Mouse (Mus musculus) adrenal gland, adult 2 months (tissue): Measurements from ENCODE around the gene Irak4. TPM values are rescaled to one million over a fixed set of nuclear protein-coding genes. Genes with fewer than 3 reads are reported as not detected.

Experiments used
- DNase-seq: peaks from one replicate; pipeline ENCODE4 v3.0.0; 2021
- polyA plus RNA-seq: library from polyadenylated mRNA; depleted of rRNA; stranded (reverse); fragments of >200 nt; gene quantifications from 2 replicates; pipeline ENCODE4 v1.2.3, GENCODE M21; 2012; rRNA removed
- total RNA-seq, 2 experiments: library from RNA; stranded (reverse); gene quantifications; 2 replicates each; pipeline ENCODE4 v1.2.3; 2021

Gene Irak4
- total and polyA plus RNA-seq, 3 experiments: 8.6 to 18.6 (median 13.4) TPM

DNA sequence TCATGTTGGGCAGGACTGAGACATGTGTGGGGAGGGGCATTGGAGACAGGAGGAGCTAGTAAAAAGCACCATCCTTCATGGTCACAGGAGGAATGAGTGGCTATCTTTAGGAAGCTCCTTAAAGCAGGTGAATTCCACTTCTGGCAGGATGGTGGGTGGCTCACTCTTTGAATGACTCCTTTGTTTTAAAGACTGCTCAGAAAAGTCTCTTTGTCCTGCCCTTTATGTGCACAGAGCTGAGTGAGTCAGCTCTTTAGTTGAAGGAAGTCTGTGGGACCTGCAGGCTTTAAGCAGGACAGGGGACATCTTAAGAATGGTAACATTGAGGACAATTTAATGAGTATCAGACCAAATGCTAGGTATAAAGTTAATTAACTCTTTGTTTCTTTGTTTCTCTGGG lies 77.5 kb downstream of the Irak4 start:
- no peak for DNase-seq

- no peak for DNase-seq
Measured at GRCm38 (mm10) chr15:94628463-94628829, 85.0 kb downstream of the Irak4 start.

GRCm38 (mm10) chr15:94628830-94629601 lies 85.6 kb downstream of the Irak4 start, which contains the start of gene Tmem117:
TSS of gene Tmem117 (plus strand) at chr15:94629232.
- DNase-seq: peak; percentile 75

DNA sequence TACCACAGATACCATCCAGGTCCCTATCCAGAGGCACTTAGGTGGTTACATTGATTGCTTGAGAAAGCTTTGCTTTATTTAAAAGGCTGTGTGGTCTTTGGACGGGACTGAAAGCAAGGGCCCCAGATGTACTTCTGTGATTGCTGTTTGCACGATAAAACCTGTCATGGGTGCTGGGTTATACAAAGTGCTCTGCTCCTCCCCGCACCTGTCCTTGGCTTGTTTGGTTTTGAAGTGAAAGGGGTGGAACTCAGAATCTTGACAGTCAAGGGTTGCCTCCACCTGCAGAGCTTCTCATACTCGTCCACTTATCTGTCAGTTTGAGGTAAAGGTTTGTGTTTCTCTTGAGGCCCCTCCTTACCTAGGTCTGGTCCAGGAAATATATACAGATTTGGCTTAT lies 87.1 kb downstream of the Irak4 start:
- no peak for DNase-seq

Other genes starting within 250 kb of the Irak4 start
- gene Adamts20, start 78.2 kb upstream of the Irak4 start, total RNA-seq: 1 to 10 TPM; 1.0 to 1.7 TPM
- 0.47 and 0.86 TPM in 2 replicates for gene Adamts20, start 78.2 kb upstream of the Irak4 start, polyA plus RNA-seq
- 1 to 10 TPM; 2.9 to 3.1 TPM for gene Pus7l, start 96 bp upstream of the Irak4 start, total RNA-seq
- gene Pus7l, start 96 bp upstream of the Irak4 start, polyA plus RNA-seq: 2.0 and 2.1 TPM in 2 replicates
- gene Twf1, start 46.2 kb downstream of the Irak4 start, total RNA-seq: 100 to 1,000 TPM in 1 of 2 experiments, 10 to 100 TPM in 1; 99.3 to 104 TPM
- 22.7 and 27.5 TPM in 2 replicates for gene Twf1, start 46.2 kb downstream of the Irak4 start, polyA plus RNA-seq
- 1 to 10 TPM; 2.5 to 7.1 TPM for gene Tmem117, start 85.6 kb downstream of the Irak4 start, total RNA-seq
- gene Tmem117, start 85.6 kb downstream of the Irak4 start, polyA plus RNA-seq: 0.26 and 0.30 TPM in 2 replicates